Mouse (Mus musculus): ENCODE results near the gene Aldh18a1.
A peak's percentile ranks its signal among the peaks of the same experiment; 100 is the strongest.
"Not testable (repeated sequence)": the region's sequence is repeated elsewhere in the genome, so short reads cannot be mapped to it uniquely, and the experiment has no call there.

Aldh18a1 gene

DNA sequence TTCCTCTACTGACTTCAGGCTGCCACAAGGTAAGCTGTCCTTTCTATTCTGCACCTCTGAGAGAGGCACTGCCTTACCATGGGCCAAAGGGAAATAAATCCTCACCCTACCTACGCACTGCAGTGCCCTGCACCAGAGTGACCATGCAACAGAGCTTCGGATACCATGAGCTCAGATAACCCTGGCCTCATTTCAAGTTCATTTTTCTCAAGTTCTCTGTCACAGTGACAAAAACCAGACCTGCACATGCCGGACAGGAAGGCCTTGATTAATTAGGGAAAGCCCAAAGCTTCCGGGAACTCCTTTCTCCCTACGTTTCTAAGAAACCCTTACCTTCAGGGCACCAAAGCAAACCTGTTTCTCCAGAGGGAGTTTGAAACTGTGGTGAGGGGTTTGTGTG, 6.6 kb downstream of the Aldh18a1 start:
- DNase-seq = no peak

DNA sequence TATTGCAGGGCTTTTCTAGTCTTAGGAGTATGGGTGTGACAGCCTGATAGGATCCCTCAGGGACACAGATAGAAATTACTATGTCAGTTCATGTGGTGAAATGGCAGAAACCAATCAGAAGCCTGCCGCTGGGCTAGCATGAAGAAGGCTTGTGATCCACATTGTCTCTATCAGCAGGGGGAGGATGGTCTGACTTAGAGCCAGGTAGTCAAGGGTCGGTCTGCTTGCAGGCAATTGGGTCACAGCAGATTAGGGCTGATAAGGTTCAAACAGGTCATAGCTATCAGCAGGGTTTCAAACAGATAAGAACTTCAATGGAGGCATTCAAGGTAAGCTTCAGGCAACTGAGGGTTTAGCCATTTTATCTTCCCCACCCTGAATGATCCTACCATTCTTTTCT, 7.4 kb downstream of the Aldh18a1 start:
- no peak for DNase-seq

DNA sequence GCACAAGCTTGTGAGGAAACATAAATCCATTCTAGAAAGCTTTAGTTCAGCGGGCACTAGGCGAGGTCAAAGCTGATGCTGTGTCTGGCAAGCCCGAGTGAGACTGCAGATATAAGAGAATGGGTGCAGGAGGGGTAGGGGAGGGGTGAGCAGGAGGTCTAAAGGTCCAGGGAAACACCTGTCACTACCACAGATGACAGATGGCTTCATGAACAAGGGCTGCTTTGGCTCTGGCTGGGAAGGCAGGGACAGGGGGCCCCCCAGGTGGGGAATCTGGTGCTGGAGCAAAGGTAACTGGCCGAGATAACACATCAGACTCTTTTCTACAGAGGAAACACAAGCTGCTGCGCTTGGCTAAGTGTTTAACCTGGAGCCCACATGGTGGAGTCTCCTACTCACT, 12.8 kb downstream of the Aldh18a1 start:
- peak; percentile 73 for DNase-seq

DNA sequence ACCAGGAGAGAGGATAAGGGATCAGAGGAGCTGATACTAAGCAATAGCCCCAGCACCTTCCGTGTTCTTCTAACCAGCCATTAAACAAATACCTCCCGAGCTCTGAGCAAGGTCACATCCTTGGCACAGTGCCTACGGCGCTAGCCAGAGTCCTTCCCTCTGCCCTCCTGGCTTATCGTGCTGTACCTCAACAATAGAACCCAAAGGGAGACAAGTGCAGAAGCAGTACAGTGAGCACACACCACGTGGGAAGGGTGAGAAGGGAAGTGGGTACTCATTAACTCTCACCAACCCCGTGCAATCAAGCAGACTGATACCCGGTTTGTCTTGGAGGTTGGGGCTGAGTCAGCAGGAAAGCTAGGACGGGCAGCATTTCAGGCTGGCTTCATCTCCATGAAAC, 17.5 kb downstream of the Aldh18a1 start:
- no peak for DNase-seq

DNA sequence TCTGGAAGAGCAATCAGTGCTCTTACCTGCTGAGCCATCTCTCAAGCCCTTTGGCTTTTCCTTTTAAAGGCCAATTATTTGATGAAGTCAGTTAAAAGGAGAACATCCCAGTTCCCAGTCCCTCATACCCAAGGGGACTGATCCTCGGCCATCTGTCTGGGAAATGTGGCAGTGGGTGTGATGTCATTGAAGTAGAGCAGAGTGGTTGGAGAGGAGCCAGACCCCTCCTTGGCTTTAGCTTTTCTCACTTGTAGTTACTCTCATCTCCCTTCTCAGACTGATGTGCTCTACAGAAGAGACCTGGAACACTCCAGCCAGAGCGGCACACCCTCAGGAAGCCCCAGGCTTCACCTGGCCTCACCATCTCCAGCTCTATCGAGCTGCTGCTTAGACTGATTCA, 20.6 kb downstream of the Aldh18a1 start:
- DNase-seq = peak; percentile 34

DNA sequence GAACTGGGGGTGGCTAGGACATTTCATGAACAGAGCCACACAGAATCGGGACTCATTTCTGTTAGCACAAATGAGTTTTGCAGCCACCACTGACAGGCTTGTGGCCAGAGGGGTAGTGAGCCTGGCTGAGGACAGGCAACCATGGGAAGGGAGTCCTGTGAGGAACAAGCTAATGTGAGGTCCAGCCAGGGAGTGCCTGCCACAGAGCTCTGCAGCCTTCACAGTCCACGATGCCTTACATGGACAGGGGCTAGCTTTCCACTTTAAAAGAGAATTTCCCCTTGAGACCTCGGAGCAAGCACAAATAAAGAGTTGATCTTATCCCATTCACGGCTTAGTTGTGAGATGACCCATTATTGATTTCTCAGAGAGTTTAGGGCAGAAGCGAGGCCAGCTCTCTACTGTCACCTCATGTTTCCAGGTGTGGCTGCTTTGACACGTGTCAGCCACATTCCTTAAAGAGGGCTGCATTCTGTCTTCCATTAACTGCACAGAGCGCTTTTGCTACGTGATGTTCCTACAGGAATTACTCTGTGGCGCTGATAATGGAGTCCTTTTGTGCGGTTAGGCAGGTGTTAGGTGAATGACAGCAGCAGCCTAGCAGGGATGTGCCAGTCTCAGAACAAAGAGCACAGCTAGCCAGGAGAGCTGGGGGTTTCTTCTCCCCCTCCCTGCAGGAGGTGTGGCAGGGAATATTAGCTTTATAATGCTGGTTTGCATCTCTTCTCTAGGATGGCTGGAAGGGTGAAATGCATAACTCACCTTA, 24.2 kb downstream of the Aldh18a1 start:
- no peak for DNase-seq

DNA sequence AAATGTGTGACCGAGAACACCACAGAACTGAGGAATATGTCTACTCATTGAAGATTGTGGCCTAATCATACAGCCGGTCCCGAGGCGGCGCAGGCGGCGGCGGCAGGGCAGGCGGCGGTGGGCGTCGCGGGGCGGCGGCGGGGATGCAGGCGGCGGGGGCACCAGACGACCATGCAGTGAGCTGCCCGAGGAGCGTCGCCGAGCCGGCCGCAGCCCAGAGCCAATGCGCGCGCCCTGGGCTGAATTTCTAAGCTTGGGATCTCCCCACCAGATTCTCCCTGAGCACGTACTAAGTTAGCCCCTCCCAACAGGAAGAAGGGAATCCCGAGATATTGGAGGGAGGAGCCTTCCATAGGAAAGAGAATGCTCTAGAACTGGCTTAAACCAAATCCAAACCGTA, 26.7 kb downstream of the Aldh18a1 start:
- not testable (repeated sequence) for DNase-seq

DNA sequence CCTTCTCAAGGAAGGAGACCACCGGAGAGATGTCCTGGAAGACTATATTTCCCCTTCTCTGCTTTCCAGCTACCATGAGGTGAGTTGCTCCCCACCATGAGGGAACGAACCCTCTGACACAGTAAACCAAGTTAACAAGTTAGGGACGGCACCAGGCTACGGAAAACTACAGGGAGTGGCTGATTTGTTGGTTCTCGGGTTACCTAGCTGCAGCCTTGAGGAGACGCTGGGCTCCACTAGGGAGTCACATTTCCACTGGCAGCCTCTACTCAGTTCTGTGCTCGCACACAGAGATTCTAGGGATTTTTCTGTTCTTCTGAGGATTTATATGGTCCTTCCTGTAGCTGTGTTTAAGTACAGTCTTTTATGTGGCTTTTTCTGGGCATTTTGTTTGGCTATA, 32.2 kb downstream of the Aldh18a1 start:
- no peak for DNase-seq

DNA sequence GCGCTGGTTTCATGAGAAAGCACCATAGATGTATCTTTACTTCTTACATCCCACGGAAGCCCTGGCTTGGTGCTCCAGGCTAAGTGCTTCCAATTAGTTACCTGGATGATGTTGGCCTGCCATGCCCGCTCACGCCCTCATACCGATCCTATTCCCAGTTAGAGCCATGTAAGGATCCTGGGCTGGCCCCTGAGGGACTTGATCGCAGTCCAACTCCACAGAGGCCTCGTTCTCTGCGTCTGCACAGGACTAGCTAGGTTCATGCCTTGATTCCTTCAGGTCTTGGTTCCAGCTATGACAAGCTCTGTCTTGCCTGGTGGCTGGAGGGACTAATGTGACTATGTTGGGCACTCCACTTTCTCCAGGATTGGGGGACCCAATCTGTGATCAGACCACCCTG, 33.1 kb downstream of the Aldh18a1 start:
- DNase-seq = no peak

DNA sequence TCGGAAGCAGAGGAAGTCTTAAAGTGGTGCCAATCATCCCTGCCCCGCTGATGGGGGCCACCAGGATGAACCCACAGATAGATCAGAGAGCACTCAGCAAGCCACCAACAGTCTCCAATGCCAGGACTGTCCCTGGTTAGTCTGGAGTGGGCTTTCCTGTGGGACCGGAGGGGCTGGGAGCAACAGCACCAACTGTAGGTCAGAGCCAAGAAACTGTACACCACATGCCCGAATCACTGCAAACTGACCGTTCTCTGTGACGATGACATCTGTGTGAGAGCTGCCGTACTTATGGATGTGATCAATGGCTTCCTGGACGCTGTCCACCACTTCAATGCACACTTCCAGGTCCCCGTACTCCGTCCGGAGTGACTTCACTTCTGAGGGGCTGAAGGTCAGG, 33.9 kb downstream of the Aldh18a1 start:
- DNase-seq = no peak

DNA sequence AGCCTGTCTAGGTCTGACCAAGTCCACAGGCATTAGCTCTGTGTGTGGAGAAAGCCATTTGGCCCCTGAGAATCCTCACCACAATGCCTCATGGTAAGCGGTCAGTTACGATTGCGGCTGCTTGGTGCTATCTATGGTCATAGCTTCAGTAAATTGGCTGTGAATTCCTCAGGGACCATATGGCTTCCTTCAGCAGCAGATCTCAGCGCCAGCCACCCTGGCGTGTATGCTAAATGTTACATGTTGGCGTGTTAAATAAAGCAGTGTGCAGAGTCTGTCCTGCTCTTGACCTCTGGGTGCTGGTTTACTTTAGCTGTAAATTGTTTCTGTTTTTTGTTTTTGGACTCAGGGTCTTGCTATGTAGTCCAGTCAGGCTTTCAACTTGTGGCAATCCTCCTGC, 34.4 kb downstream of the Aldh18a1 start:
- no peak for DNase-seq

DNA sequence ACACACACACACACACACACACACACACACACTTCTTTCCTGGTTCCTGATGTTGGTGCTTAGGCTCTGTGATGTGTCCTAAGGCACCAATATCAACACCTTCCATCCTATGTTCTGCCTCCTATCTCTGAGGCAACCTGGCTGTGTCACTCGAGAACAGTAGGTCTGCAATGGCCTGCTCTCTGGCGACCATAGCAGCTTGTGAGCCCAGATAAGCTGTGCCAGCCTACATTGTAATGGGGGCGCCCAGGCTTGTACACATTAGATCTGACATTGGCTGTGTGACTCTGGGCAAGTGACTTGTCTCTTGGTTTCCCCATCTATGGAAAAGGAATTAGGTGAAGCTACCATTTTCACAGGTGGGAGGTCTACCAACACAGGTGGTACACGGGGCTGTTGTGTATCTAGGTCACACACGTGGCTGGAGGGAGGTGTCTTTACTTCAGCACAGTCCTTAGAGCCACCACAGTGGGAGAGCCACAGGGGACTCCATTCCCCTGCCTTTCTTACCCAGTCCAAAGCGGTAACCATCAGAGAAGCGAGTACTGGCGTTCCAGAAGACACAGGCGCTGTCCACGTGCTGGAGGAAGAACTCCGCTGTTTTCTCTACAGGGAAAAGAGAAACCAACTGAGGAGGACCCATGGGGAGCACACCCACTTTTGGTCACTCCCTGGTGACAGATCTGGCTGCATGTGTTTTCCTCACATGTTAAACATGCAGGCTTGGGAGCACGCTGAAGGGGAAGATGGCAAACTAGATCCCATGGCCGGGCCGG, 35.1 kb downstream of the Aldh18a1 start:
- DNase-seq = no peak

DNA sequence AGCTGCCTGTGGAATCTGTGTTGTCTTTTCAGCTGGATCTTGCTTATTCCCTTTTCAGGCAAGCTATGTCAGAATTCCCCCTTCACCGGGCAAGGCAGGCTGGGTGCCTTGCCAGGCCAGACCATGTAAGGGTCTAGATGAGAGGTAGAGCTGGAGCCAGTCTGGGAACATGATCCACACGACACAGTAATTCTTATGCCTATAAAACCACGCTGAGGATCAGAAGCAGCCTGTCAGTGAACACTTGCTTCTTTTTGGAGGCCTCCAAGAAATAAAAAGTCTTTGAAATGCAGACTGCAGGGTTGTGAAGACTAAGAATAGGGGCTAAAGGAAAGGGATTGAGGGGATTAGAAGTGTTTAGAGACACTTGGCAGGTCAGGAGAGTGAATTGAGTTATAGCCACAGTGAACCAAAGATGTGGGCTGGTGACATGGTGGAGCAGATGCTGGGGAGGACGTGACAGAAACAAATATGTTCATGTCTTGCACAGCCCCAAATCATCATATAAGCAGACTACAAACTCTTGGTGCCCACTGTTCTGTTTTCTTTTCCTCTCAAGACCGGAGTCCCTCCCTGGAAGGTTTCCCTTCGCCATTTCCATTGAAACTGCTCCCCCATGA, 38.6 kb downstream of the Aldh18a1 start:
- no peak for DNase-seq

DNA sequence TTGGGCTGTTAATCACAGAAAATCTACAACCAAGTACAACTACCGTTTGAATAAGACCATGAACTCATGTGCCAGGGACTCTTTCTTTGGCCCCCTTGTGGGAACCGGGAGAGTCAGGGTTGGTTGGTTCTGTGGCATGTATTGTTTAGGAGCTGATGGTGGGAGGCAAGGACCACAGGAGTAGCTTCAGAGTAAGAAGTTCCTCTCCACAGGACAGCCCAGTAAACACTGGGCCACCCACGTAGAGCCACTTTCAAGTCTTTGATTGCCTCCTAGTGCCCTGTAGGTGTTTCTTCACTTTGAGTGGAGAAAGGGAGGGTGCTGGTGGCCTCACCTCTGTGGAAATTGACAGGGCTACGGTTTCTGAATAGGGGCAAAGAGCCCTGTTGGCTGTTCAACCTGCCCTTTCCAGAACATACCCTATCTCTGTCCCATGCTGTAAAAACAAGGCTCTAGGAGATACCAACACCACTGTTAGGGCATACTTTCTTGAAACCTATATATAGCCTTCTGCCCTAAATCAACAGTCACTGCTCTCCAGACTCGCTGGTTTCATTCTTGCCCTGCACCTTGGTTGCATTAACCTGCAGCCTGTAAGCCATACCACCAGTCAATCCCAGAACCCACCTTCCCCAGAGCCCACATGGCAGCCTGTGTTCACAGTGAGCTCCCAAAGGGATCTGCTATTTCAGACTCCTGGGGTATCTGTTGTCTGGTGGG, 39.3 kb downstream of the Aldh18a1 start:
- DNase-seq = no peak

DNA sequence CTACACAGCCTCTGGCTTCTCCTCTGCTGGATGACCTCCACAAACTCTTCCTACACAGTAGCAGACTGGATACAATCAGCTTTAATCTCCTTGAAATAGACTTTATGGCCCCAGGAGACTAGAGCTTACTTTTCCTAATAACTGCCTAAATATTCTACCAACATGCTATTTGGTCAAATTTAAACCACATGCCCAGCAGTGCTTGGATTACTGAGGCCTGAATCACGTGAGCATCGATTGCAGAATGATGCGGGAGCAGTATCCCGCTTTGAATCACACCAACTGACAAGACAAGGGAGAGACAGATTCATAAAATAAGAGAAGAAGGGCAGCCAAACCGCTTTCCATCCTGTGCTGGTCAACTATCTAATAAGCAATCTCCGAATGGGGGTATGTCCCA, 39.9 kb downstream of the Aldh18a1 start:
- DNase-seq = no peak

DNA sequence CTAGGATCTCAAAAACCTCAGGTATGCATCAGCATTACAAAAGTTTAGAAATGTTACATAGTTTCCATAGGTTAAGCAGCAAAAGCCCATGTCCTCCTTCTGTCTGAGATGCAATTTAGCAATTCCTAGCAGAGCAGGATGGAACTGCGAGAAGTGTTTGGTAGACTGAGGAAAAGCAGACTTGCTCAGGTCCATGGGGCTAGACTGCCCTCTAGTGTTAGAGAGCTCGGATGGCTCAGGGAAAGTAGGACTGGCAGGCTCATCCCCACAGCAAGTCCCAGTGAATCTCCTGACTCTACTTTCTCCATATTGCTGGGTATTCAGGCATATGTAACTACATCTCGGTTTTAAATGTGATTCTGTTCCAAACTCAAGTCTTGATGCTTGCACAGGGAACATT, 43.4 kb downstream of the Aldh18a1 start:
- DNase-seq = peak; percentile 34

DNA sequence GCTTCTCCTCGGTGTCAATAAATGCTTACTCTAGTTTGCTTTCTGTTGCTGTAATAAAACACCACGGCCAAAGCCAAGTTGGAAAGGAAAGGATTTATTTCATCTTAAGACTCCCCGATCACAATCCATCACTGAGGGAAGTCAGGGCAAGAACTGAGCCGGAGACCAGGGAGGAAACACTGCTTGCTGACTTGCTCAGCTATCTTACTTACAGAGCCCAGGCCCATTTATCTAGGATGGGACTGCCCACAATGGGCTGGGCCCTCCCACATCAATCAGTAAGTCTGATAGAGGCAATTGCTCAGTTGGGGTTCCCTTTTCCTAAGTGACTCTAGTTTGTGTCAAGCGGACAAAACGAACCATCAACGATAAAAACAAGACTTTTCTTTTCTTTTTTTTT, 45.5 kb downstream of the Aldh18a1 start:
- no peak for DNase-seq

DNA sequence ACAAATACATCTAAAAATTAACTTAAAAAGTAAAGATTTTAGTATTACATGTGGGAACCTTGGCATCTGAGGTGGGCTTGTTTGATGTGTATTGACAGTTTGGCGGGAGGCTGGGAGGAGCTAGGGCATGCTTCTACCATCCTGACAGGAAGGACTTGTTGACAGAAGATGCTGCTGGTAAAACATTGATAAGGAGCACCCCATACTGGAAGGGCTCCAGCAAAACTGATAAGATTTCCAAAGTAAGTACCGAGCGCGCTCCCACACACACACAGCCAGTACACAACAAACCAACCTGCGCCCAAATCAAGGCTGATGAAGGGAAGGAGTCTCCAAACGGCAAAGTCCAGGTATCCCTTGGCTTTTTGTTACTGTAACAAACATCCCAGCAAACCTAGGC, 51.7 kb downstream of the Aldh18a1 start:
- DNase-seq = no peak

DNA sequence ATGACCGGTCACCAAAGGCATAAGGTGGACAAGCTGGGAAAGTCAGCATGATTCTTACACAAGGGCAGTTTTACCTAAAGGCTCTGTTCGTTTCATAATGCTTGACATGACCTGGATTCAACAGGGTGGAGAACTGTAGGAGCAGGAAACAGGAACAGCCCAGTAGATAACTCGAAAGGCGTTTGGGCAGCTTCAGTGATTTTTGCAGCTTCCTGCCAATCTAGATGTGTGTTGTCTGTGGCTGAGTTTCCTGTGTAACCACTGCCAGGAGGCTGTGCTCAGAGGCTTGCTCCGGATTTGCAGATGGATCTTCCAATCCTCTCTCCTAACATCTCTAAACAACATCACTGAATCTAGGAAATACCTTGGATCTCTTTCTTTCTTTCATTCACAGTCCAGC, 55.7 kb downstream of the Aldh18a1 start:
- DNase-seq = no peak

DNA sequence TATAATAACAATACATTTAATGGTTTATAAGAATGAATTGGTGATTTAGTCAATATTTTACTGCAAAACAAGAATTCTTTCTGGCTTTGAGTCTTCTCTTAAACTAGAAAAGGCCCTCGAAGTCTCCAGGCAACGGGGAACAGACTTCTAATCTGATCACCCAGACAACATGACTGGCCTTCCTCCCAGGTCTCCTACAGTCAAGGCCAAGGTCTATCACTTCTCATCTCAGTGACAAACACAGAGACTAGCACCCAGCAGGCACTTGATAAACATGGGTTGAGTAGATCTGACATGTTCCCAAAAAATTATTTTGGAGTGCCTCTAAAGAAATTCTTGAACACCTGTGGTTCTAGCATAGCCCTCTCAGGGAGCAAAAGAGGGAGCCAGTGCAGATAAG, 57.9 kb downstream of the Aldh18a1 start:
- no peak for DNase-seq

DNA sequence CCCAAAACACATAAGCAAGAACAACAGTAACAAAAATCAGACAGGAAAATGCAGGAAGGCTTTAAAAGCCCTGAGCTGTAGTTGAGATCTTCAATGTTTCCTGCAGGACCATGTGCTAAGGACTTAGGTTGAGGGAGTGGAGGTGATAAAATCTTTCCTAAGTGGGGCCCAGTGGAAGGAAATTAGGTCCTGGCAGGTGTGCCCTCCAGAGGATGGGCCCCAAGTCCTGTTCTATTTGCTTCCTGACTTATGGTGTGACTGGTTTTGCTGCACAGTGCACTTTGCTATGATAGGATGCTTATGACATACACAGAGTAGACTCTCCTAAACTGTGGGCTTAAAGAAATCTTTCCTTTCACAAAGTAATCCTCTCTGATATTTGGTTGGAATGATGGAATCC, 60.0 kb downstream of the Aldh18a1 start:
- DNase-seq = no peak

DNA sequence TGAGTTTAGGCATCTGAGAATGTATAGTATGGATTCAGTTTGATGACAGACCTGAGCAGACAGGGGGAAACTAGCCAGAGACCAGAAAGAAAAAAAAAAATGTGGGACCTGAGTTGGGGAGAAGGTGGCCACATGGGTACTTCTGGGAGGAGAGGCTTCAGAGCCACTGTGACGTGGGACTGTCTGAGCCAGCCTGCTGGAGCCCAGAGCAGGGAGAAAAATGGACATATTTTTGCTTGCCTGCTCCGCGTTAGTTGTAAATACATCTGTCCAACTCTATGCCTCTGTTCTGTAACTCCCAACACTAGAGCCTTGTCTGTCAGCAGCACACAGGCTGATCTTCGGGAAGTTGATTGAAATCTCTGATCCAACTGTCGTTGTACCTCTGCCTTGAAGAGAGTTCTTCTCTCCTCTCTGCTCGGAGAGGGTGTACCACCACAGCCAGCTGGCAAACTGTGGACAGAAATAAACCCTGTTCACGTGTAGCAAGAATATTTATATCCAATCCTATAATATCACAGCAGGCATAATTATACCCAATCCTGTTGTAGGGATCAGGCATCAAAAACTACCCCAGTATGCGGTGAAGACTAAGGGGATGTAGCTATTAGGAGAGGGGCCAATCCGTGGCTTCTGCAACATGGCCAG, 61.8 kb downstream of the Aldh18a1 start:
- no peak for DNase-seq

DNA sequence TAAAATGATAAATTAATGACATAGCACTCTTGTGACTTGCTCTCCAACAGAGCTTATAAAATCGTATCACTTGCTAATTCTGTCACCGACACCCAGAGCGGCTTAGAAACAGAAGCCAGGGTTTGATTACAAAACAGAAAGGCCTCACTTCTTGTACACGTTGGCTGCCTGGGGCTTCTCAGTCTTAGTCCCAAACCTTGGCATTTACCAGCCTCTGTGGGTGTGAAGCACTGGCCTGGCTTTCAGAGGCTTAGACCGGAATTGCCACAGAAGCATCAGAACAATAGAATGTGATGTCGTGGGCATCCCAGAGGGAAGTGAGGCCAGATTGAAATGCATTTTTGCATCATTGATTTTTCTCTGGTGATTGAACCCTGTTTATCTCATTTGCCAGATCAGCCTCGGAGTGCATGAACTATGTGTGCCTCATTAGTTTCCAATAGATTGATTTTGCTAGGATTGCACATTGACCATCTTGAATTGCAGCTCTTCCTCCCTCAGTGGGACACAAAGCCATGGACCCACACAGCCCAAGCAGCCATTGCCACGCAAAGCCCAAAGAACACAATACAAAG, 64.7 kb downstream of the Aldh18a1 start:
- no peak for DNase-seq

All from cerebellum, adult 11-12 months (tissue).